Mouse (Mus musculus): ENCODE measurements around the gene Prdm10.

- no peak for TF ChIP-seq CTCF (IDR thresholded peaks at IDR 0.05; ENCODE audit: control insufficient read depth, insufficient read depth, insufficient replicate concordance, low read depth, low read length)
- TF ChIP-seq POLR2A (IDR thresholded peaks at IDR 0.05; ENCODE audit: control insufficient read depth, low read depth, low read length) = no peak
Measured at GRCm38 (mm10) chr9:31365086-31365485, 84.7 kb downstream of the Prdm10 start.
